Mouse (Mus musculus) liver, postnatal 0 days (tissue): ENCODE results near the gene Sgk1. TPM values are rescaled to one million over a fixed set of nuclear protein-coding genes. Genes with fewer than 3 reads are reported as not detected.

Source experiments
- ATAC-seq: fragments of 200-750 bp; cut with Nextera tagmentation; 2 replicates; pipeline ENCODE4 v1.8.0; 2017; ENCODE audit warnings: mild to moderate bottlenecking, moderate library complexity
- DNase-seq: peaks from one replicate; pipeline ENCODE4 v3.0.0-alpha.2; 2016
- H3K27ac ChIP-seq: fragments of 300-500 bp; sonication (generic); 2 replicates; pipeline ENCODE4 v1.5.1; 2014; ENCODE audit warnings: antibody characterized with exemption, moderate library complexity, mild to moderate bottlenecking, low read depth
- H3K27me3 ChIP-seq: fragments of 300-500 bp; sonication (generic); 2 replicates; pipeline ENCODE4 v1.6.1; 2014; ENCODE audit warnings: low read length, control low read depth, mixed read lengths; ENCODE audit not compliant: insufficient read depth
- H3K36me3 ChIP-seq: fragments of 300-500 bp; sonication (generic); replicated peaks from 2 replicates; pipeline ENCODE4 v1.6.1; 2014; ENCODE audit warnings: mild to moderate bottlenecking, control low read depth, low read length, moderate library complexity, mixed read lengths; ENCODE audit not compliant: insufficient read depth
- H3K4me1 ChIP-seq: fragments of 300-500 bp; sonication (generic); 2 replicates; pipeline ENCODE4 v1.6.1; 2014; ENCODE audit warnings: antibody characterized with exemption, mild to moderate bottlenecking, control low read depth; ENCODE audit not compliant: insufficient read depth
- H3K4me2 ChIP-seq: fragments of 300-500 bp; sonication (generic); 2 replicates; pipeline ENCODE4 v1.6.1; 2014; ENCODE audit warnings: low read depth, mild to moderate bottlenecking, low read length, moderate library complexity, mixed read lengths
- H3K4me3 ChIP-seq: fragments of 300-500 bp; sonication (generic); 2 replicates; pipeline ENCODE4 v1.5.1; 2014; ENCODE audit warnings: low read depth, low read length
- H3K9ac ChIP-seq: fragments of 300-500 bp; sonication (generic); replicated peaks from 2 replicates; pipeline ENCODE4 v1.6.1; 2014; ENCODE audit warnings: mild to moderate bottlenecking, moderate library complexity
- H3K9me3 ChIP-seq: fragments of 300-500 bp; sonication (generic); 2 replicates; pipeline ENCODE4 v1.6.1; 2016; ENCODE audit warnings: mild to moderate bottlenecking, control low read depth, low read length, mixed read lengths
- CTCF ChIP-seq: sonication (generic); IDR thresholded peaks from 2 replicates; pipeline ENCODE4 v1.5.1; 2016; ENCODE audit warnings: antibody characterized with exemption, low read depth
- EP300 ChIP-seq: IDR thresholded peaks from 2 replicates; pipeline ENCODE4 v1.6.1; 2016; ENCODE audit warnings: antibody characterized with exemption, low read depth, mild to moderate bottlenecking
- WGBS: fragments of 180-500 bp; shearing (Covaris S2); extraction: QIAGEN DNeasy Blood & Tissue Kit; methylation state at CpG from one replicate; pipeline ENCODE4 v1.1.7; 2014; ENCODE audit not compliant: insufficient replicate concordance; 5-methylcytosine and 5-hydroxymethylcytosine counted together
- polyA plus RNA-seq: library from polyadenylated mRNA; unstranded; fragments of >200 nt; fragmentation: Nextera tagmentation; extraction: Ambion mirVana; gene quantifications from 2 replicates; pipeline ENCODE4 v1.2.1, GENCODE M21; 2015

Sgk1 gene
- polyA plus RNA-seq, 1 experiment from 2014 or later, result 20.6 TPM

DNA sequence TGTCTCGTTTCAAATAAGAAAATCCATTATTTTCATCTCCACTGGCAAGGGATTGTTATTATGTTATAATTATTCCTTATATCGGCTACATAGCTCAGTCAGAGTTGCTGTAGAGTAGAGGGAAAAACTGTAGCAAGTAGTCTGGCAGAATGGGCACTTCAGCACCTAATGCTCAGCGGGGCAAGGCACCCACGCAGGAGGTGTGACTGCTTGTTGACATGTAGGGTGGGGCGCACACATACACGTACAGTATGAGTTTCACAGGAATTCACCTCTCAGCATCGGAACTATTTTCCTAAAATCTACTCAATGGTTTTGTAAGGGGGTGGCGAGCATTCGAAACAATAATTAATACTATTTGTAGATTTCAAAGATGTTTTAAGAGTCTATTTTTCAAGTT is 28.4 kb downstream of the Sgk1 start:
- Histone ChIP-seq H3K36me3 (no peaks in the 10 kb centered on the region), H3K27me3 (no peaks in the 10 kb centered on the region), H3K4me2 (no peak overlapping the region), H3K4me1 (peaks cover 3% of the 10 kb centered on the region; the same call in 1 of the 2 replicates), H3K27ac (no peak overlapping the region), H3K9ac (no peak overlapping the region), H3K9me3 (no peaks in the 10 kb centered on the region), H3K4me3 (no peak overlapping the region)
- DNase-seq, result no peak
- TF ChIP-seq EP300 (no peak), CTCF (no peak)
- 77% methylated on average over 9 of the region's 9 CpGs for WGBS
- no peak for ATAC-seq

DNA sequence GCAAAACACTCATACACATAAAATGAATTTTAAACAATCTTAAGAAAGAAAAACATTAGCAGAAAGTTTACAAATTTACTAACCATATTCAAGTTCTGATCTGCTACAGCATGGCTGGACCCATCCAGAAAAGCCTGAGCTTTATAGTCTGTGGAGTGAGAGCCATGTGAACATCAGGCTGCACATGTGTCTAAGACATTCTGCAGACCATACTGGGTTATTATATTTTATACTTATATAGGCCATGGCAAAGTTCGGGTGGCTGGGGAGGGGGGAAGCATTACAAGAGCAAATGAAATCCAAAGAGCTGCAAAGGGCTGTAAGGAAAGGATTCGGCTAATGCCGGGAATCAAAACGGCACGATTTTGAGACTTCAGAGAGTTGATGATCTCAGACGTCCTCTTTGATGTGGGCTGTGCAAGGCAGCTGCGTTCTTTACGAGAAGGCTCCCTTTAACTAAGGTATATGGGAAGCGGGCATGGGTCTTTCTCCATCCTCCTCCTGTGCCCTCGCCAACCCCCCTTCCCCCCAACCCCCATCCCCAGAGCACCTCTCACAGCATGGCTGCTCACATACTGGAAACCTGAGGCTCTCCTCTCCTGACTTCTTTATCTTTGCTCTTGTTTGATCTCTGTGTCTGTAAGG is 29.4 kb downstream of the Sgk1 start:
- no peaks in the 10 kb centered on the region for H3K36me3 ChIP-seq
- no peaks in the 10 kb centered on the region for H3K9me3 ChIP-seq
- DNase-seq (no peak), ATAC-seq (no peak)
- peaks cover 3% of the 10 kb centered on the region; the same call in 1 of the 2 replicates for H3K4me1 ChIP-seq
- H3K27me3 ChIP-seq, result no peaks in the 10 kb centered on the region
- H3K27ac ChIP-seq, result no peak overlapping the region
- TF ChIP-seq EP300 (no peak), CTCF (no peak)
- no peak overlapping the region for H3K4me3 ChIP-seq
- no peak overlapping the region for H3K9ac ChIP-seq
- H3K4me2 ChIP-seq, result no peak overlapping the region
- WGBS, result 74% methylated on average over 10 of the region's 10 CpGs

DNA sequence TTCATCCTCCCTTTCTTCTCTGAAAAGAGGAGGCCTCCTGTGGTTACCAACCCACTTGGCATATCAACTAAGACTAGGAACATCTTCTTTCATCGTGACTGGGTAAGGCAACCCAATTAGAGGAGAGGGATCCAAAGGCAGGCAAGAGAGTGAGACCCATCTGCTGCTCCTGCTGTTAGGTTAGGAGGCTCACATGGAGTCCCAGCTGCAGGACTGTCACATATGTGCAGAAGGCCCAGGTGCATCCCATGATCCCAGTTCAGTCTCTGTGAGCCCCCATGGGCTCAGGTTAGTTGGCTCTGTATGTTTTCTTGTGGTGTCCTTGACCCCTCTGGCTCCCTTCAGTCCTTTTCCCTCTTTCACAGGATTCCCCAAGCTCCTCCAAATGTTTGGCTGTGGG is 32.8 kb downstream of the Sgk1 start:
- DNase-seq, result no peak
- Histone ChIP-seq H3K4me3 (no peak overlapping the region), H3K27me3 (no peaks in the 10 kb centered on the region), H3K9me3 (no peaks in the 10 kb centered on the region), H3K4me2 (no peak overlapping the region), H3K9ac (no peak overlapping the region), H3K36me3 (no peaks in the 10 kb centered on the region), H3K27ac (no peak overlapping the region), H3K4me1 (no peaks in the 10 kb centered on the region)
- no peak for ATAC-seq
- TF ChIP-seq CTCF, result no peak
- no peak for TF ChIP-seq EP300
- 28% methylated on average over 1 of the region's 1 CpGs for WGBS

DNA sequence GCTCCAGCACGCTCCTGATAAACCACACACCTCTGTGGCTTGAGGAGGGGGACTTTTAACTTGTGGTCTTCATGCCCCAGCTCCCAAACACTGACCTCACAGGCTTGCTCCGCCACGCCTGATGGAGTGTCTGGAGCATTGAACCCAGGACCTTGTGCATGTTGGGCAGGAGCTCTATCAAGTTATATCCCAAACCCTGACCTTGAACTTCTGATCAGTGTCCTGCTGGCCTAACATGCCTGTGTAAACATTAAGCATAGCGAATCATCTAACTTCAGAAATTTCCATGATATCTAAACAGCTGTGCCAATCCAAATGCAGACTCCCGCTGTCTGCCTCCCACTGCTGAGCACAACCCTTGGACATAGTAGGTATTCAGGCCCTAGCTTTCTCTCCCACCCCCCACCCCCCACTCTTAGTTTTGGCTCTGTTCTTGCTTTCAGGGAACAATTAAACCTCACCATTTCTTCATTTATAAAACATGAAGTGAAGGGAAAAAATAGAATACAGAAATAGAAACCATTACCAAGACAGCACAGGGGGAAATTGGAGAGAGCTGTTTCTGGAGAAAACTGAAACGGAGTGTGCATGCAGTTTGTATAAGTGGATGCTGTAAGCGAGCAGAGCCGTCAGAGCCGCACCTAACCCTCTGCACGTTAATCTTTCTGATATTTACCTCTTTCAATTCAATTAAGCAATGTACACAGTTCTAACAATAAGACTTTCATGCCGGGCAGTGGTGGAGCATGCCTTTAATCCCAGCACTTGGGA is 34.5 kb downstream of the Sgk1 start:
- no peak for DNase-seq
- Histone ChIP-seq H3K4me1 (no peaks in the 10 kb centered on the region), H3K4me2 (no peak overlapping the region), H3K4me3 (no peak overlapping the region), H3K9me3 (no peaks in the 10 kb centered on the region), H3K9ac (no peak overlapping the region), H3K36me3 (no peaks in the 10 kb centered on the region), H3K27me3 (no peaks in the 10 kb centered on the region), H3K27ac (no peak overlapping the region)
- no peak for ATAC-seq
- TF ChIP-seq EP300, result no peak
- no peak for TF ChIP-seq CTCF
- WGBS, result 76% methylated on average over 11 of the region's 11 CpGs

DNA sequence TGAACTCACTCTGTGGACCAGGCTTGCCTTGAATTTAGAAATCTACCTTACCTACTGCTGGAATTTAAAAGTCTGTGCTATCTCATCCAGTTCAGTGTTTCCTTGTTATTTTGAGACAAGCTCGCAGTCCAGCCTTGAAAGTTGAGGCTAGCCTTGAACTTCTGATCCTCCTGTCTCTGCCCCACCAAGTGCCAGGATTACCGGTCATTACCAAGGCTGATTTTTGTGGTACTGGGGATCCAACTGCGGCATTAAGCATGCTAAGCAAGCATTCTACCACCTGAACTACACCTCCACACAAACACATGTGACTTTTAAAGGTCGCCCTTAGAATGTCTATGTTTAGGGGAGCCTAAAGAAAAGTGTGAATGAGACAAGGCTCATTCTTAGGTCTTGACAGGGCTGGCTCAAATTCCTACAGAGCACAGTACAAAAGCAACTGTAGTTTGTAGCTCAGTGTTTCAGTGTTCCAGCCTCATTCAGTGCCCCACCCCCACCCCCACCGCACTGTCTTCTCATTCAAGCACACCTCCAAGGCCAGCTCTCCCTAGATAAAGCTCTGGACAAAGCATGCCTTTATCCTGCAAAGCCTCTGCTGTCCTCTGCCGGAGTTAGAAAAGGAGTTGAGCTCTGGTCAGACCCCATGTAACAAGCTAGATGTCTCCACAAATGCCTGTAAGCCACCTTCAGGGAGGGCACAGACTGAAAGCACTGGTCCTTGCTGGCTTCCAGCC is 36.2 kb downstream of the Sgk1 start:
- no peak for DNase-seq
- no peaks in the 10 kb centered on the region for H3K36me3 ChIP-seq

DNA sequence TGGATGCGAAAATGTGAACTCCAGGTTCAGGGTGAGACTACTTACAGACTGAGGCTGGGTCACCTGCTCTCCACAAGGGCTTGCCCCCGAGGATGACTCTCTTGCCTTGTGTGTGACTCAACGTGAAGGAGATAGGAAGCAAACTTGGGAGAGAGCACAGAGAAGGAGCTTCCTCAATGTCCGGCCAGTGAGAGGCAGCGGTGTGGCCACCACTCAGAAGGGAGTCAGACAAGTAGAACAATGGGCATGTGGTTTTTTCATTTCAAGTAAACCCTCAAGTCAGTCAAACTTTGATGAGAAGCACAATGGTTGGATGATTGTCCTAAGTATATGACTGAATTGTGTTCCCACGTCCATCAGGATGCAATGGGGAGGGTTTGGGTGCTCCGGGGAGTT is 36.8 kb downstream of the Sgk1 start:
- ATAC-seq, result no peak
- no peak overlapping the region for H3K4me3 ChIP-seq
- no peaks in the 10 kb centered on the region for H3K4me1 ChIP-seq
- H3K27me3 ChIP-seq, result no peaks in the 10 kb centered on the region
- TF ChIP-seq EP300, result no peak
- no peak for TF ChIP-seq CTCF
- H3K9ac ChIP-seq, result no peak overlapping the region
- no peak overlapping the region for H3K27ac ChIP-seq
- H3K36me3 ChIP-seq, result no peaks in the 10 kb centered on the region
- no peaks in the 10 kb centered on the region for H3K9me3 ChIP-seq
- WGBS, result 69% methylated on average over 7 of the region's 7 CpGs
- H3K4me2 ChIP-seq, result no peak overlapping the region
- no peak for DNase-seq

More for the DNA sequence above, 36.2 kb downstream of the Sgk1 start:
- H3K27me3 ChIP-seq, result no peaks in the 10 kb centered on the region
- H3K9me3 ChIP-seq, result no peaks in the 10 kb centered on the region
- H3K4me2 ChIP-seq, result no peak overlapping the region
- H3K4me1 ChIP-seq, result no peaks in the 10 kb centered on the region
- no peak overlapping the region for H3K27ac ChIP-seq
- no peak overlapping the region for H3K9ac ChIP-seq
- H3K4me3 ChIP-seq, result no peak overlapping the region
- TF ChIP-seq CTCF (no peak), EP300 (no peak)
- ATAC-seq, result no peak
- WGBS, result 76% methylated on average over 6 of the region's 6 CpGs
